Mouse (Mus musculus) intestine, embryonic 16.5 days (tissue): ENCODE results near the gene 1700025G04Rik. TPM values are rescaled to one million over a fixed set of nuclear protein-coding genes. Genes with fewer than 3 reads are reported as not detected.

Experiments
- ATAC-seq: fragments of 200-750 bp; cut with Nextera tagmentation; 2 replicates; pipeline ENCODE4 v1.8.0; 2017; ENCODE audit warnings: moderate TSS enrichment, moderate library complexity
- H3K27ac ChIP-seq: fragments of 300-500 bp; sonication (generic); 2 replicates; pipeline ENCODE4 v1.5.1; 2014; ENCODE audit warnings: mild to moderate bottlenecking, low read length
- H3K27me3 ChIP-seq: fragments of 300-500 bp; sonication (generic); replicated peaks from 2 replicates; pipeline ENCODE4 v1.6.1; 2014; ENCODE audit warnings: low read length, control low read depth, mixed read lengths; ENCODE audit not compliant: control insufficient read depth, insufficient read depth
- H3K36me3 ChIP-seq: fragments of 300-500 bp; sonication (generic); 2 replicates; pipeline ENCODE4 v1.6.1; 2014; ENCODE audit warnings: low read length, control low read depth; ENCODE audit not compliant: control insufficient read depth, insufficient read depth
- H3K4me1 ChIP-seq: fragments of 300-500 bp; sonication (generic); 2 replicates; pipeline ENCODE4 v1.6.1; 2014; ENCODE audit warnings: low read length, control low read depth, mixed read lengths; ENCODE audit not compliant: control insufficient read depth, insufficient read depth
- H3K4me2 ChIP-seq: fragments of 300-500 bp; sonication (generic); 2 replicates; pipeline ENCODE4 v1.6.1; 2014; ENCODE audit warnings: low read depth, low read length, control low read depth
- H3K4me3 ChIP-seq: fragments of 300-500 bp; sonication (generic); 2 replicates; pipeline ENCODE4 v1.5.1; 2014; ENCODE audit warnings: mild to moderate bottlenecking, low read length
- H3K9ac ChIP-seq: fragments of 300-500 bp; sonication (generic); 2 replicates; pipeline ENCODE4 v1.6.1; 2014; ENCODE audit warnings: low read depth, low read length
- H3K9me3 ChIP-seq: fragments of 300-500 bp; sonication (generic); 2 replicates; pipeline ENCODE4 v1.6.1; 2016; ENCODE audit warnings: low read length, control low read depth; ENCODE audit not compliant: control insufficient read depth
- WGBS: fragments of 180-500 bp; shearing (Covaris S2); extraction: QIAGEN DNeasy Blood & Tissue Kit; methylation state at CpG from one replicate; pipeline ENCODE4 v1.1.7; 2014; 5-methylcytosine and 5-hydroxymethylcytosine counted together
- polyA plus RNA-seq: library from polyadenylated mRNA; unstranded; fragments of >200 nt; fragmentation: Nextera tagmentation; extraction: Ambion mirVana; gene quantifications from 2 replicates; pipeline ENCODE4 v1.2.1, GENCODE M21; 2015

The 1700025G04Rik gene
- polyA plus RNA-seq, 1 experiment from 2014 or later = 18.5 TPM

GRCm38 (mm10) chr1:151900706-151901360, 189.1 kb downstream of the 1700025G04Rik start:
- WGBS = 74% methylated on average over 12 of the region's 12 CpGs
- Histone ChIP-seq H3K4me3 (no peak overlapping the region), H3K9ac (no peak overlapping the region), H3K27me3 (no peaks in the 10 kb centered on the region), H3K27ac (no peak overlapping the region), H3K9me3 (no peaks in the 10 kb centered on the region), H3K36me3 (no peaks in the 10 kb centered on the region), H3K4me1 (no peaks in the 10 kb centered on the region), H3K4me2 (no peak overlapping the region)
- no peak for ATAC-seq

DNA sequence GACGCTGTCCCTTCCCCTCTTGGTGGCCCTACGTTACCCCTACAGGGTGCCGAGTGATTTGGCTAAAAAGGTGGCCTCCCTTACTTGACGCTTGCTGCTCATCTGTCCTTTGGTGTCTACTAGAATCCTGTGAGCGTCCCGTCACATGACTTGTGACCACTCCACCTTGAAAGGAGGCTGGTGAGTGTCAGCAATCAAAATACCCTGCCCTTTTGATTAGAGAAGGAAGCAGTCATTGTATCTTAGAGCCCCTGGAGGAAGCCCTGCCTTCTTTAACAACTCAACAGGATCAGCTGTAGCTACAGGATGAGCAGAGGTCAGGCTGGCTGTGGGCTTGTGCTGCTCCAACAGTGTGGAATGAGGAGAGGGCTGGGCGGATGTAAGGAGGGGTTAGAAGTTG, 190.0 kb downstream of the 1700025G04Rik start:
- Histone ChIP-seq H3K4me2 (no peak overlapping the region), H3K36me3 (no peaks in the 10 kb centered on the region), H3K9ac (no peak overlapping the region), H3K4me3 (no peak overlapping the region), H3K9me3 (no peaks in the 10 kb centered on the region), H3K4me1 (no peaks in the 10 kb centered on the region), H3K27me3 (no peaks in the 10 kb centered on the region), H3K27ac (no peak overlapping the region)
- no peak for ATAC-seq
- WGBS = 80% methylated on average over 7 of the region's 7 CpGs

DNA sequence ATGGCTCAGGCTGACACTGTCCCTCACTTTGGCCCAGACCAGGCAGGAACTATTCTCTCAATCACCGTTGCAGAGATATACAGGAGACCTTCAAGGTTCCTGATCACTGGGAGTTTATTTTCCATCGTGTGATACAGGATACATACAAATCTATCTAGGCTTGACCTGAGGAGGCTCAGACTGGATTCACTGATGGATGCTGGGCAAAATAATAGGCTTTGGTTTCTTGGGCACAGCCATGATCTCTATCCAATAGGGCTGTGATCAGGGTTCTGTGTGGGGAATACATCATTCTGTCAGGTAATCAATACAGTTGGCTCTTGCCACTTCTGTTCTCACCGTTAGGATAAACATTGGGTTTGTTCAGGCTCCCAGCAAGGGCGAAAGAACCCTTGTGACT, 194.5 kb downstream of the 1700025G04Rik start:
- H3K9me3 ChIP-seq = no peaks in the 10 kb centered on the region
- 62% methylated on average over 4 of the region's 4 CpGs for WGBS
- no peaks in the 10 kb centered on the region for H3K27me3 ChIP-seq
- no peaks in the 10 kb centered on the region for H3K36me3 ChIP-seq
- H3K27ac ChIP-seq = no peak overlapping the region
- no peak overlapping the region for H3K4me3 ChIP-seq
- H3K4me1 ChIP-seq = peaks cover 7% of the 10 kb centered on the region
- no peak overlapping the region for H3K4me2 ChIP-seq
- ATAC-seq = no peak
- H3K9ac ChIP-seq = no peak overlapping the region

GRCm38 (mm10) chr1:151893976-151894375, 195.9 kb downstream of the 1700025G04Rik start:
- Histone ChIP-seq H3K4me1 (peaks cover 14% of the 10 kb centered on the region), H3K4me2 (no peak overlapping the region), H3K4me3 (no peak overlapping the region), H3K9me3 (no peaks in the 10 kb centered on the region), H3K9ac (no peak overlapping the region), H3K27ac (no peak overlapping the region), H3K36me3 (no peaks in the 10 kb centered on the region), H3K27me3 (no peaks in the 10 kb centered on the region)
- 65% methylated on average over 5 of the region's 5 CpGs for WGBS
- no peak for ATAC-seq

DNA sequence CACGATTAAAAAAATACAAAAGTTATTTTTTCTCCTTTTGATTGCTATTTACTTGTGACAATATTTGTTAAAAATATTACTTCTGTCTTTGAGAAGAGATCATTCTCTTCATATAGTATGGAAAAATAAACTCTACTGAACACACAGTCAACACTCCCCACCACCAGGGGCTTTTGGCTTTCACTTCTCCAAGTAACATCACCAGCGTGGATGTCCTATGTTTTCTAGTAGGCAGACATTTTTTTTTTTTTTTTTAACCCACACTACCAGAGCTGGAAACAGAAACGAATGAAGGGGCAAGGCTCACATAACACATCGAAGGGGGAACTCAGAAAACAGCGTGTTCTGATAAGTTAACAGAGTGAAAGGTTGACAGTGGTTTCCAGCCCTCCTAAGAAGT, 197.9 kb downstream of the 1700025G04Rik start:
- Histone ChIP-seq H3K4me2 (no peak overlapping the region), H3K4me1 (peaks cover 22% of the 10 kb centered on the region), H3K27ac (no peak overlapping the region), H3K4me3 (no peak overlapping the region), H3K9ac (no peak overlapping the region), H3K9me3 (no peaks in the 10 kb centered on the region), H3K36me3 (no peaks in the 10 kb centered on the region), H3K27me3 (no peaks in the 10 kb centered on the region)
- 77% methylated on average over 5 of the region's 5 CpGs for WGBS
- ATAC-seq = no peak

GRCm38 (mm10) chr1:151891194-151891593, 198.7 kb downstream of the 1700025G04Rik start:
- no peak overlapping the region for H3K4me3 ChIP-seq
- ATAC-seq = no peak; the same call in 1 of the 2 replicates
- no peak overlapping the region for H3K9ac ChIP-seq
- no peak overlapping the region for H3K4me2 ChIP-seq
- no peaks in the 10 kb centered on the region for H3K9me3 ChIP-seq
- peaks cover 22% of the 10 kb centered on the region for H3K4me1 ChIP-seq
- H3K27ac ChIP-seq = peak overlapping the region; percentile 28
- 51% methylated on average over 9 of the region's 9 CpGs for WGBS
- no peaks in the 10 kb centered on the region for H3K36me3 ChIP-seq
- no peaks in the 10 kb centered on the region for H3K27me3 ChIP-seq

DNA sequence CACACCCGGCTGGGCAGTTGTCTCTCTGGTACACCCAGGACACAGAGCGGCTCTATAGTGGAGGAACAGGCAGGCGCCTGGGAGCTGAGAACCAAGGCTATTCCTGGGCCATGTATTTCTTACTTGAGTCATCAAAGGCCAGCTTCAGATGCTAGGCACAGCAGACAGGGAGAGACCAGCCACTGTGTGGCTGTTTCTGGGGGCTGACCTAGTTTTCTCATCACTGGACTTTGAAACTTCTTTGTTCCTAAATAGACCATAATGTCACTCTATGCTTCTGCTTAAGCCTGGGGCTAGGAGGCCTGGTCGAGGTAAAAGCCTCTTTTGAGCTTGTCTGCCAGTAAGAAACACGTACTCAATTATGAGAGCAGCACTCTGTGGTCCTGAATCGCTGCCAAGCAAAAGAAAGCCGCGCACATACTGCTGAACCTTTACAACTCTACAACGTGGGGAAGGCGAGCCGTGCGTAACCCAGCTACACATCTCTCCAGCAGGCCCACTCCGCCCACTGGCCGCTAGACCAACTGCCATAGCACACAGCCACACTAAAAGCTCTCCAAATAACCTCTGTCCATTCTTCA, 199.8 kb downstream of the 1700025G04Rik start:
- no peaks in the 10 kb centered on the region for H3K27me3 ChIP-seq
- 54% methylated on average over 14 of the region's 14 CpGs for WGBS
- ATAC-seq = peak; percentile 66

DNA sequence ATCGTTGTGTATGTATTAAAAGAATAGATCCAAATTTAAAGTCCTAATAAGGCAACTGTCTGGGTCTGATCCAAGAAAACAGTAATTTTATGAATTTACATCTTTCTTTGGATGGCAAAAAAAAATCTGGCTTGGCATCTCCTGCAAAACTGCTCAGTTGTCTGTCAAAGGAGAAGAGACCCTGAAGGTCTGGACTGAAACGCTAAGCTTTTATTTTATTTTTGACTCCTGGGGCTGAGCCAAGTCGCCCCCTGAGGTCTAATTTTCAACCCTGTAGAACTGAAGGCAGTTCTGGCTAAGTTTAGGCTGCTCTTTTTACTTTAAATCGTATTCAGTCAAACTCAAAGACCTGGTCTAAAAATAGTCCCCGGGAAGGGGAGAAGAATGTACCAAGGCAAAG, 202.3 kb downstream of the 1700025G04Rik start:
- H3K9ac ChIP-seq = no peak overlapping the region
- H3K4me3 ChIP-seq = no peak overlapping the region
- no peak for ATAC-seq
- WGBS = 53% methylated on average over 5 of the region's 5 CpGs
- H3K36me3 ChIP-seq = no peaks in the 10 kb centered on the region
- H3K4me1 ChIP-seq = peaks cover 22% of the 10 kb centered on the region
- no peaks in the 10 kb centered on the region for H3K27me3 ChIP-seq
- peak overlapping the region; percentile 37 for H3K27ac ChIP-seq
- no peak overlapping the region for H3K4me2 ChIP-seq
- H3K9me3 ChIP-seq = no peaks in the 10 kb centered on the region

More for the DNA sequence above, 199.8 kb downstream of the 1700025G04Rik start:
- Histone ChIP-seq H3K4me3 (no peak overlapping the region), H3K9me3 (no peaks in the 10 kb centered on the region), H3K9ac (no peak overlapping the region), H3K27ac (peak overlapping the region; percentile 71), H3K4me1 (peaks cover 22% of the 10 kb centered on the region), H3K4me2 (no peak overlapping the region), H3K36me3 (no peaks in the 10 kb centered on the region)

DNA sequence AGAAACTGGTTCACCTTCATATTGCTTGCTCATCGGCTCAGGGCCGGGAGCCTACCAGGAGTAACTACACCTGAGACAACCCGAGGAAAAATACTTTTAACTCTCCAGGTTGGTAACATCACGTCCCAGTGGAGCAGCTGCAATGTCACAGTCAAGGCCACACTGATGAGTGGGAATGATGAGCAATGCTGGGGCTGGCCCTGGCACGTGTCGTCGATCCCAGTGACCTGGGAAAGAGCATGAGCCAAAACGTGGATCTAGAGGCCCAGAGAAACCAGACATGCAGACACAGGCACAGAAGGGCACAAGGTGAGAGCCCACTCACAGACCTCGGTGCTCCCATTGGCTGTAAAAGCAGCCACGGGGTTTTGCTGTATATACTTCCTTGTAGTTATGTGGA, 202.8 kb downstream of the 1700025G04Rik start:
- H3K9me3 ChIP-seq = no peaks in the 10 kb centered on the region
- H3K27ac ChIP-seq = 0 out of 2 replicates have a peak overlapping the region, but pooled peaks have one; percentile 2
- ATAC-seq = no peak
- no peak overlapping the region for H3K9ac ChIP-seq
- peaks cover 22% of the 10 kb centered on the region for H3K4me1 ChIP-seq
- H3K4me2 ChIP-seq = no peak overlapping the region
- no peak overlapping the region for H3K4me3 ChIP-seq
- WGBS = 69% methylated on average over 10 of the region's 10 CpGs
- no peaks in the 10 kb centered on the region for H3K27me3 ChIP-seq
- no peaks in the 10 kb centered on the region for H3K36me3 ChIP-seq
